Mouse (Mus musculus): Measurements from ENCODE around the gene Gm45062. TPM values are rescaled to one million over a fixed set of nuclear protein-coding genes. Genes with fewer than 3 reads are reported as not detected.

Gm45062 gene
- total and polyA plus RNA-seq, 3 experiments: 2.2 to 3.6 TPM; not detected in 1

GRCm38 (mm10) chr6:8351507-8351906 is 92.3 kb downstream of the Gm45062 start:
- Histone ChIP-seq H3K27ac (ENCODE audit: control insufficient read depth, low read depth, low read length) (no peak overlapping the region), H3K36me3 (ENCODE audit: control insufficient read depth in 1 of 2, insufficient read depth in 2 of 2, low read length in 2 of 2) (peaks cover 0 to under 1% of the 10 kb centered on the region in 2 experiments; a peak in 1 of 4 replicates), H3K4me3 (ENCODE audit: control insufficient read depth in 1 of 2, insufficient read depth in 1 of 2, low read depth in 2 of 2, low read length in 2 of 2) (no peak overlapping the region), H3K9ac (ENCODE audit: control insufficient read depth, low read depth, low read length, poor library complexity, severe bottlenecking) (no peak overlapping the region), H3K4me1 (ENCODE audit: control insufficient read depth in 1 of 2, insufficient read depth in 2 of 2, low read length in 2 of 2) (peaks cover 0 to 3% of the 10 kb centered on the region in 2 experiments; a peak in 2 of 4 replicates), H3K79me2 (ENCODE audit: control insufficient read depth, insufficient read depth, low read length, poor library complexity) (no peaks in the 10 kb centered on the region), H3K9me3 (replicated peaks; ENCODE audit: insufficient read depth, low read length) (no peaks in the 10 kb centered on the region), H3K27me3 (ENCODE audit: control insufficient read depth in 1 of 2, insufficient read depth in 2 of 2, low read length in 2 of 2) (no peaks in the 10 kb centered on the region)
- no peak for DNase-seq (ENCODE audit: low read depth, low spot score)
- TF ChIP-seq GATA1 (IDR thresholded peaks at IDR 0.05; ENCODE audit: low read depth, low read length) (no peak), TBP (IDR thresholded peaks at IDR 0.05; ENCODE audit: low read depth, low read length) (no peak)

- no peak overlapping the region for H3K27ac ChIP-seq (ENCODE audit: control insufficient read depth, low read depth, low read length)
- peaks cover 0 to 3% of the 10 kb centered on the region in 2 experiments; a peak in 2 of 4 replicates for H3K4me1 ChIP-seq (ENCODE audit: control insufficient read depth in 1 of 2, insufficient read depth in 2 of 2, low read length in 2 of 2)
- H3K9ac ChIP-seq (ENCODE audit: control insufficient read depth, low read depth, low read length, poor library complexity, severe bottlenecking): no peak overlapping the region
These were observed 93.4 kb downstream of the Gm45062 start for GRCm38 (mm10) chr6:8352533-8353168.

GRCm38 (mm10) chr6:8353461-8353860 is 94.2 kb downstream of the Gm45062 start:
- no peaks in the 10 kb centered on the region for H3K27me3 ChIP-seq (ENCODE audit: control insufficient read depth in 1 of 2, insufficient read depth in 2 of 2, low read length in 2 of 2)
- no peak for TF ChIP-seq CHD2 (IDR thresholded peaks at IDR 0.05; ENCODE audit: low read length)
- TF ChIP-seq ETS1 (IDR thresholded peaks at IDR 0.05; ENCODE audit: low read depth, low read length): no peak
- TF ChIP-seq GABPA (IDR thresholded peaks at IDR 0.05; ENCODE audit: low read depth, low read length): no peak
- TF ChIP-seq CHD1 (IDR thresholded peaks at IDR 0.05; ENCODE audit: low read depth, low read length): no peak
- TF ChIP-seq RCOR1 (IDR thresholded peaks at IDR 0.05; ENCODE audit: low read depth, low read length): no peak
- TF ChIP-seq TBP (IDR thresholded peaks at IDR 0.05; ENCODE audit: low read depth, low read length): no peak
- TF ChIP-seq ELF1 (IDR thresholded peaks at IDR 0.05; ENCODE audit: low read depth, low read length): no peak
- TF ChIP-seq CTCF (IDR thresholded peaks at IDR 0.05 in 2 of 3, conservative IDR thresholded peaks at IDR 0.05 in 1 of 3; ENCODE audit: control insufficient read depth in 1 of 3, insufficient read depth in 1 of 3, low read depth in 2 of 3, low read length in 3 of 3, poor library complexity in 1 of 3, severe bottlenecking in 1 of 3): no peak
- TF ChIP-seq TCF12 (IDR thresholded peaks at IDR 0.05; ENCODE audit: low read depth, low read length): no peak
- no peak for TF ChIP-seq BHLHE40 (IDR thresholded peaks at IDR 0.05; ENCODE audit: borderline replicate concordance, low read depth, low read length)
- no peak for TF ChIP-seq ZNF384 (IDR thresholded peaks at IDR 0.05; ENCODE audit: low read depth, low read length)
- no peak for TF ChIP-seq SMC3 (IDR thresholded peaks at IDR 0.05; ENCODE audit: low read depth, low read length)
- TF ChIP-seq MAFK (IDR thresholded peaks at IDR 0.05; ENCODE audit: borderline replicate concordance, low read depth, low read length): no peak
- TF ChIP-seq USF1 (IDR thresholded peaks at IDR 0.05; ENCODE audit: low read depth, low read length): no peak
- no peak for TF ChIP-seq MAZ (IDR thresholded peaks at IDR 0.05; ENCODE audit: low read depth, low read length)
- TF ChIP-seq SIN3A (IDR thresholded peaks at IDR 0.05; ENCODE audit: low read length): no peak
- no peak for TF ChIP-seq ZMIZ1 (IDR thresholded peaks at IDR 0.05; ENCODE audit: low read depth, low read length)
- DNase-seq (ENCODE audit: low read depth, low spot score): no peak
- H3K9me3 ChIP-seq (replicated peaks; ENCODE audit: insufficient read depth, low read length): no peaks in the 10 kb centered on the region
- H3K79me2 ChIP-seq (ENCODE audit: control insufficient read depth, insufficient read depth, low read length, poor library complexity): no peaks in the 10 kb centered on the region
- H3K27ac ChIP-seq (ENCODE audit: control insufficient read depth, low read depth, low read length): no peak overlapping the region
- no peak overlapping the region for H3K4me3 ChIP-seq (ENCODE audit: control insufficient read depth in 1 of 2, insufficient read depth in 1 of 2, low read depth in 2 of 2, low read length in 2 of 2)
- no peak overlapping the region for H3K9ac ChIP-seq (ENCODE audit: control insufficient read depth, low read depth, low read length, poor library complexity, severe bottlenecking)
- peaks cover 3 to 5% of the 10 kb centered on the region in 2 experiments; a peak in 3 of 4 replicates for H3K4me1 ChIP-seq (ENCODE audit: control insufficient read depth in 1 of 2, insufficient read depth in 2 of 2, low read length in 2 of 2)
- no peaks in the 10 kb centered on the region; a peak in 1 of 4 replicates for H3K36me3 ChIP-seq (ENCODE audit: control insufficient read depth in 1 of 2, insufficient read depth in 2 of 2, low read length in 2 of 2)

More at GRCm38 (mm10) chr6:8352533-8353168, 93.4 kb downstream of the Gm45062 start:
- Histone ChIP-seq H3K9me3 (replicated peaks; ENCODE audit: insufficient read depth, low read length) (no peaks in the 10 kb centered on the region), H3K27me3 (ENCODE audit: control insufficient read depth in 1 of 2, insufficient read depth in 2 of 2, low read length in 2 of 2) (no peaks in the 10 kb centered on the region), H3K79me2 (ENCODE audit: control insufficient read depth, insufficient read depth, low read length, poor library complexity) (no peaks in the 10 kb centered on the region), H3K4me3 (ENCODE audit: control insufficient read depth in 1 of 2, insufficient read depth in 1 of 2, low read depth in 2 of 2, low read length in 2 of 2) (no peak overlapping the region), H3K36me3 (ENCODE audit: control insufficient read depth in 1 of 2, insufficient read depth in 2 of 2, low read length in 2 of 2) (no peaks in the 10 kb centered on the region; a peak in 1 of 4 replicates)
- DNase-seq (ENCODE audit: low read depth, low spot score): no peak
- TF ChIP-seq ZKSCAN1 (IDR thresholded peaks at IDR 0.05; ENCODE audit: low read depth, low read length) (no peak), UBTF (IDR thresholded peaks at IDR 0.05; ENCODE audit: borderline replicate concordance, insufficient read depth, low read depth, low read length) (no peak), MYB (IDR thresholded peaks at IDR 0.05; ENCODE audit: low read depth, low read length) (no peak)
